Mouse (Mus musculus): ENCODE data around the gene Tmem200b. TPM values are rescaled to one million over a fixed set of nuclear protein-coding genes. Genes with fewer than 3 reads are reported as not detected.

The Tmem200b gene
- total RNA-seq, 2 experiments from 2014 or later, result 12.9 to 14.4 TPM

- no peak for DNase-seq (ENCODE audit: low spot score in 2 of 2)
Measured at GRCm38 (mm10) chr4:131907912-131908311, 13.7 kb upstream of the Tmem200b start.

- DNase-seq (ENCODE audit: low spot score in 2 of 2), result no peak
Measured at GRCm38 (mm10) chr4:131910237-131910994, 11.2 kb upstream of the Tmem200b start.

- no peak for DNase-seq (ENCODE audit: low spot score in 2 of 2)
Measured at GRCm38 (mm10) chr4:131911521-131911920, 10.1 kb upstream of the Tmem200b start.

- DNase-seq (ENCODE audit: low spot score in 2 of 2), result no peak
Measured at GRCm38 (mm10) chr4:131913526-131913925, 8.0 kb upstream of the Tmem200b start.

GRCm38 (mm10) chr4:131914046-131914643 lies 7.4 kb upstream of the Tmem200b start:
- no peak for DNase-seq (ENCODE audit: low spot score in 2 of 2)

GRCm38 (mm10) chr4:131914891-131915469 lies 6.6 kb upstream of the Tmem200b start:
- no peak for DNase-seq (ENCODE audit: low spot score in 2 of 2)

- no peak for DNase-seq (ENCODE audit: low spot score in 2 of 2)
Measured at GRCm38 (mm10) chr4:131915821-131916328, 5.7 kb upstream of the Tmem200b start.

- peak; percentile 67 to 69 for DNase-seq (ENCODE audit: low spot score in 2 of 2)
Measured at GRCm38 (mm10) chr4:131916425-131916824, 5.1 kb upstream of the Tmem200b start.

GRCm38 (mm10) chr4:131917010-131917555 lies 4.5 kb upstream of the Tmem200b start:
- no peak for DNase-seq (ENCODE audit: low spot score in 2 of 2)

GRCm38 (mm10) chr4:131918026-131918533 lies 3.5 kb upstream of the Tmem200b start:
- DNase-seq (ENCODE audit: low spot score in 2 of 2), result no peak

GRCm38 (mm10) chr4:131918711-131919500 lies 2.7 kb upstream of the Tmem200b start:
- DNase-seq (ENCODE audit: low spot score in 2 of 2), result no peak

GRCm38 (mm10) chr4:131919506-131920140 lies 1.9 kb upstream of the Tmem200b start:
- no peak for DNase-seq (ENCODE audit: low spot score in 2 of 2)

- DNase-seq (ENCODE audit: low spot score in 2 of 2), result no peak
Measured at GRCm38 (mm10) chr4:131920141-131920594, 1.4 kb upstream of the Tmem200b start.

GRCm38 (mm10) chr4:131920595-131921351 lies 798 bp upstream of the Tmem200b start:
- DNase-seq (ENCODE audit: low spot score in 2 of 2), result no peak

GRCm38 (mm10) chr4:131922404-131922803 lies 833 bp downstream of the Tmem200b start:
- no peak for DNase-seq (ENCODE audit: low spot score in 2 of 2)

GRCm38 (mm10) chr4:131924096-131924810 lies 2.7 kb downstream of the Tmem200b start:
- DNase-seq (ENCODE audit: low spot score in 2 of 2), result no peak

- no peak for DNase-seq (ENCODE audit: low spot score in 2 of 2)
Measured at GRCm38 (mm10) chr4:131929146-131929545, 7.6 kb downstream of the Tmem200b start.

- no peak for DNase-seq (ENCODE audit: low spot score in 2 of 2)
Measured at GRCm38 (mm10) chr4:131939459-131939858, 17.9 kb downstream of the Tmem200b start.

- DNase-seq (ENCODE audit: low spot score in 2 of 2), result no peak
Measured at GRCm38 (mm10) chr4:131940846-131941245, 19.3 kb downstream of the Tmem200b start.
